Mouse (Mus musculus) E14TG2a.4 (cell line): ENCODE results near the gene Dip2c.

Experiments
- CTCF ChIP-seq: conservative IDR thresholded peaks from 2 replicates; pipeline ENCODE4 v1.5.1; 2014; ENCODE audit warnings: low read length
- NANOG ChIP-seq: IDR thresholded peaks from 2 replicates; pipeline ENCODE4 v1.6.1; 2014; ENCODE audit warnings: borderline replicate concordance, low read length, mixed read lengths
- POU5F1 ChIP-seq: IDR thresholded peaks from 2 replicates; pipeline ENCODE4 v1.6.1; 2014; ENCODE audit warnings: low read length, borderline replicate concordance

DNA sequence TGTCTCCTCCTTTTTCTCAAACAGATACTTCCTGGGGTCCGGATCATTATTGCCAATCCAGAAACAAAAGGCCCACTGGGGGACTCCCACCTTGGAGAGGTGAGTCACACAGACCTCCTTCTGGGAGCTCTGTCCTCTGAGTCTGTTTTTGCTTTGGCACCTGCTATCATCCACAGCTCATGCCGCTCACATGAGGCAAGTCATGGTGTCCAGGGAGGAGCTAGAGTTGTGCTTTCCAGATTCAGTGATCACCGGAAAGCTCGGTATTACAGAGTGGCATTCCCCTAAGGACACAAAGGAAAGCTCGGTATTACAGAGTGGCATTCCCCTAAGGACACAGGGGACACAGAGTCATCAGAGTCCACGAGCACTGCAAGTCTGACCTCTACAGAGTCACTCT, 380.3 kb downstream of the Dip2c start:
- TF ChIP-seq NANOG (no peak), CTCF (no peak), POU5F1 (no peak)
